Mouse (Mus musculus): ENCODE measurements at regions not wholly inside any gene's neighbourhood (a gene's known extent, or its start where the extent isn't known, plus 50 kb on each side); places are given as distances from the start of the nearest gene placed in this dataset.

GRCm38 (mm10) chr6:111621684-111622480 lies 651.7 kb upstream of the Lmcd1 start:
- no peak for DNase-seq (ENCODE audit: low read depth in 1 of 2, low spot score in 2 of 2)

- no peak for DNase-seq (ENCODE audit: low read depth in 1 of 2, low spot score in 2 of 2)
Observed at GRCm38 (mm10) chr6:111622481-111623139, 650.9 kb upstream of the Lmcd1 start.

- DNase-seq (ENCODE audit: low read depth in 1 of 2, low spot score in 2 of 2), result no peak
Observed at GRCm38 (mm10) chr6:111623140-111623497, 650.4 kb upstream of the Lmcd1 start.

- DNase-seq (ENCODE audit: low read depth in 1 of 2, low spot score in 2 of 2), result no peak
Observed at GRCm38 (mm10) chr6:111625501-111625900, 648.1 kb upstream of the Lmcd1 start.

GRCm38 (mm10) chr6:111652736-111653135 lies 620.8 kb upstream of the Lmcd1 start:
- no peak for DNase-seq (ENCODE audit: low read depth in 1 of 2, low spot score in 2 of 2)

- DNase-seq (ENCODE audit: low read depth in 1 of 2, low spot score in 2 of 2), result no peak
Observed at GRCm38 (mm10) chr6:111659957-111660356, 613.6 kb upstream of the Lmcd1 start.

GRCm38 (mm10) chr6:111664603-111665002 lies 609.0 kb upstream of the Lmcd1 start:
- DNase-seq (ENCODE audit: low read depth in 1 of 2, low spot score in 2 of 2), result no peak

GRCm38 (mm10) chr6:111684911-111685310 lies 588.6 kb upstream of the Lmcd1 start:
- no peak for DNase-seq (ENCODE audit: low read depth in 1 of 2, low spot score in 2 of 2)

- no peak for DNase-seq (ENCODE audit: low read depth in 1 of 2, low spot score in 2 of 2)
Observed at GRCm38 (mm10) chr6:111702864-111703263, 570.7 kb upstream of the Lmcd1 start.

- DNase-seq (ENCODE audit: low read depth in 1 of 2, low spot score in 2 of 2), result no peak
Observed at GRCm38 (mm10) chr6:111708277-111708676, 565.3 kb upstream of the Lmcd1 start.

- DNase-seq (ENCODE audit: low read depth in 1 of 2, low spot score in 2 of 2), result no peak
Observed at GRCm38 (mm10) chr6:111725969-111726368, 547.6 kb upstream of the Lmcd1 start.

- DNase-seq (ENCODE audit: low read depth in 1 of 2, low spot score in 2 of 2), result no peak
Observed at GRCm38 (mm10) chr6:111730381-111730780, 543.2 kb upstream of the Lmcd1 start.

GRCm38 (mm10) chr6:111733926-111734325 lies 539.6 kb upstream of the Lmcd1 start:
- DNase-seq (ENCODE audit: low read depth in 1 of 2, low spot score in 2 of 2), result no peak

GRCm38 (mm10) chr6:111738983-111739382 lies 534.6 kb upstream of the Lmcd1 start:
- no peak for DNase-seq (ENCODE audit: low read depth in 1 of 2, low spot score in 2 of 2)

GRCm38 (mm10) chr6:111781710-111782481 lies 491.7 kb upstream of the Lmcd1 start:
- DNase-seq (ENCODE audit: low read depth in 1 of 2, low spot score in 2 of 2), result no peak

- no peak for DNase-seq (ENCODE audit: low read depth in 1 of 2, low spot score in 2 of 2)
Observed at GRCm38 (mm10) chr6:111808611-111809010, 464.9 kb upstream of the Lmcd1 start.

GRCm38 (mm10) chr6:111813982-111814603 lies 459.5 kb upstream of the Lmcd1 start:
- no peak for DNase-seq (ENCODE audit: low read depth in 1 of 2, low spot score in 2 of 2)

- DNase-seq (ENCODE audit: low read depth in 1 of 2, low spot score in 2 of 2), result no peak
Observed at GRCm38 (mm10) chr6:111815150-111815549, 458.4 kb upstream of the Lmcd1 start.

GRCm38 (mm10) chr6:111820265-111820664 lies 453.3 kb upstream of the Lmcd1 start:
- no peak for DNase-seq (ENCODE audit: low read depth in 1 of 2, low spot score in 2 of 2)

- no peak for DNase-seq (ENCODE audit: low read depth in 1 of 2, low spot score in 2 of 2)
Observed at GRCm38 (mm10) chr6:111844321-111844835, 429.2 kb upstream of the Lmcd1 start.

- DNase-seq (ENCODE audit: low read depth in 1 of 2, low spot score in 2 of 2), result no peak
Observed at GRCm38 (mm10) chr6:111866101-111866598, 407.4 kb upstream of the Lmcd1 start.
